Mouse (Mus musculus) thymus, postnatal 4 days (tissue): ENCODE results near the gene Piezo1.
A peak's percentile ranks its signal among the peaks of the same experiment; 100 is the strongest.
"Not testable (repeated sequence)": the region's sequence is repeated elsewhere in the genome, so short reads cannot be mapped to it uniquely, and the experiment has no call there.

ENCODE experiments used
- DNase-seq: peaks from one replicate; pipeline ENCODE4 v3.0.0; 2021

Piezo1 gene

GRCm38 (mm10) chr8:122551265-122552051 lies at the start of gene Piezo1:
Gene Piezo1 (minus strand): TSS chr8:122551329.
- DNase-seq, result peak; percentile 99

- no peak for DNase-seq
Observed at GRCm38 (mm10) chr8:122600666-122601065, 49.5 kb upstream of the Piezo1 start.

- DNase-seq, result peak; percentile 49
Observed at GRCm38 (mm10) chr8:122596031-122596430, 44.9 kb upstream of the Piezo1 start.

- no peak for DNase-seq
Observed at GRCm38 (mm10) chr8:122593783-122594507, 42.8 kb upstream of the Piezo1 start.

GRCm38 (mm10) chr8:122593240-122593639 lies 42.1 kb upstream of the Piezo1 start:
- no peak for DNase-seq

GRCm38 (mm10) chr8:122586749-122587148 lies 35.6 kb upstream of the Piezo1 start:
- no peak for DNase-seq

- DNase-seq, result no peak
Observed at GRCm38 (mm10) chr8:122586171-122586570, 35.0 kb upstream of the Piezo1 start.

- no peak for DNase-seq
Observed at GRCm38 (mm10) chr8:122585411-122585891, 34.3 kb upstream of the Piezo1 start.

GRCm38 (mm10) chr8:122584981-122585380 lies 33.9 kb upstream of the Piezo1 start:
- no peak for DNase-seq

GRCm38 (mm10) chr8:122580926-122581325 lies 29.8 kb upstream of the Piezo1 start:
- no peak for DNase-seq

GRCm38 (mm10) chr8:122579196-122579595 lies 28.1 kb upstream of the Piezo1 start:
- DNase-seq, result no peak

- no peak for DNase-seq
Observed at GRCm38 (mm10) chr8:122577116-122577515, 26.0 kb upstream of the Piezo1 start.

GRCm38 (mm10) chr8:122576648-122577022 lies 25.5 kb upstream of the Piezo1 start, which contains the start of gene Aprt:
Gene Aprt (minus strand): TSS chr8:122576909.
- peak; percentile 99 for DNase-seq

- DNase-seq, result no peak
Observed at GRCm38 (mm10) chr8:122575735-122576647, 24.9 kb upstream of the Piezo1 start.

- no peak for DNase-seq
Observed at GRCm38 (mm10) chr8:122575286-122575685, 24.2 kb upstream of the Piezo1 start.

GRCm38 (mm10) chr8:122574667-122575251 lies 23.6 kb upstream of the Piezo1 start:
- no peak for DNase-seq

GRCm38 (mm10) chr8:122574264-122574663 lies 23.1 kb upstream of the Piezo1 start:
- no peak for DNase-seq

GRCm38 (mm10) chr8:122573577-122573976 lies 22.4 kb upstream of the Piezo1 start:
- DNase-seq, result no peak

- not testable (repeated sequence) for DNase-seq
Observed at GRCm38 (mm10) chr8:122573176-122573575, 22.0 kb upstream of the Piezo1 start.

GRCm38 (mm10) chr8:122572751-122573150 lies 21.6 kb upstream of the Piezo1 start:
- DNase-seq, result no peak

GRCm38 (mm10) chr8:122571750-122572267 lies 20.7 kb upstream of the Piezo1 start:
- DNase-seq, result no peak

- no peak for DNase-seq
Observed at GRCm38 (mm10) chr8:122571153-122571552, 20.0 kb upstream of the Piezo1 start.
